Mouse (Mus musculus) heart, embryonic 16.5 days (tissue): ENCODE data around the gene Tnfsf12. TPM values are rescaled to one million over a fixed set of nuclear protein-coding genes. Genes with fewer than 3 reads are reported as not detected.

ENCODE experiments used
- ATAC-seq: fragments of 200-750 bp; cut with Nextera tagmentation; replicated peaks from 2 replicates; pipeline ENCODE4 v1.8.0; 2017; ENCODE audit warnings: moderate number of reproducible peaks; ENCODE audit not compliant: insufficient read depth, low FRiP score; ENCODE audit errors: extremely low read depth
- H3K27ac ChIP-seq: fragments of 300-500 bp; sonication (generic); 2 replicates; pipeline ENCODE4 v1.5.1; 2014; ENCODE audit warnings: mild to moderate bottlenecking, low read length, control low read depth, moderate library complexity
- H3K27me3 ChIP-seq: fragments of 300-500 bp; sonication (generic); 2 replicates; pipeline ENCODE4 v1.6.1; 2014; ENCODE audit warnings: low read length, mixed read lengths; ENCODE audit not compliant: control insufficient read depth, insufficient read depth
- H3K36me3 ChIP-seq: fragments of 300-500 bp; sonication (generic); 2 replicates; pipeline ENCODE4 v1.6.1; 2014; ENCODE audit not compliant: control insufficient read depth, insufficient read depth
- H3K4me1 ChIP-seq: fragments of 300-500 bp; sonication (generic); 2 replicates; pipeline ENCODE4 v1.6.1; 2014; ENCODE audit warnings: low read length, mixed read lengths; ENCODE audit not compliant: control insufficient read depth, insufficient read depth
- H3K4me2 ChIP-seq: fragments of 300-500 bp; sonication (generic); 2 replicates; pipeline ENCODE4 v1.6.1; 2014; ENCODE audit warnings: low read depth, mild to moderate bottlenecking, control low read depth, low read length
- H3K4me3 ChIP-seq: fragments of 300-500 bp; sonication (generic); 2 replicates; pipeline ENCODE4 v1.5.1; 2014; ENCODE audit warnings: mild to moderate bottlenecking, control low read depth, low read length
- H3K9ac ChIP-seq: fragments of 300-500 bp; sonication (generic); 2 replicates; pipeline ENCODE4 v1.6.1; 2014; ENCODE audit warnings: low read length, control low read depth
- H3K9me3 ChIP-seq: fragments of 300-500 bp; sonication (generic); replicated peaks from 2 replicates; pipeline ENCODE4 v1.6.1; 2016; ENCODE audit warnings: low read length; ENCODE audit not compliant: control insufficient read depth
- WGBS: fragments of 180-500 bp; shearing (Covaris S2); extraction: QIAGEN DNeasy Blood & Tissue Kit; methylation state at CpG from one replicate; pipeline ENCODE4 v1.1.7; 2014; 5-methylcytosine and 5-hydroxymethylcytosine counted together
- polyA plus RNA-seq: library from polyadenylated mRNA; unstranded; fragments of >200 nt; fragmentation: Nextera tagmentation; extraction: Ambion mirVana; gene quantifications from 2 replicates; pipeline ENCODE4 v1.2.1, GENCODE M21; 2015

Gene Tnfsf12
- polyA plus RNA-seq, 1 experiment from 2014 or later, result 5.9 TPM

DNA sequence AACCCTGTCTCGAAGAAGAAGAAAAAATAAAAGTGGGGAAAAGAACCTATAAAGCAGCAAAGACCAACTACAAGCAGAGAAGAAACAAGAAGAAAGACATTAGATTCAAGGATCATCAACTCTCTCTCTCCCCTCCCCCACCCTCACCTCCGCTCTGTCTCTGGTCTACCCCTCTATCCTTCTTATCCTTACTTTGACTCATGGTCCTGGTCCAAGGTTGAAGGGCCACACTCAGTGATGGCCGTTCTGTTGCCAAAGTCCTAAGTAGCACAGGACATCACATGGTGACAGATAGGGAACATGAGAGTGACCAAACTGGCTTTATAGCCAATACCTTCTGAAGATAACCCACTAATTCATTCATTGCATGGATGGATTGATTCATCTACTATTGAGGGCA lies 1.7 kb upstream of the Tnfsf12 start:
- no peak overlapping the region for H3K27ac ChIP-seq
- H3K4me3 ChIP-seq, result no peak overlapping the region
- no peaks in the 10 kb centered on the region for H3K27me3 ChIP-seq
- no peak for ATAC-seq
- 88% methylated on average over 3 of the region's 3 CpGs for whole genome bisulfite sequencing
- H3K4me1 ChIP-seq, result peaks cover 13% of the 10 kb centered on the region
- no peaks in the 10 kb centered on the region for H3K36me3 ChIP-seq
- no peak overlapping the region for H3K9ac ChIP-seq
- H3K9me3 ChIP-seq, result no peaks in the 10 kb centered on the region
- H3K4me2 ChIP-seq, result no peak overlapping the region

- no peaks in the 10 kb centered on the region for H3K36me3 ChIP-seq
- no peaks in the 10 kb centered on the region for H3K9me3 ChIP-seq
- H3K9ac ChIP-seq, result peak overlapping the region; percentile 90
- H3K4me1 ChIP-seq, result peaks cover 11% of the 10 kb centered on the region
- no peaks in the 10 kb centered on the region for H3K27me3 ChIP-seq
- H3K27ac ChIP-seq, result peak overlapping the region; percentile 83
- peak overlapping the region; percentile 93 for H3K4me2 ChIP-seq
- no peak for ATAC-seq
- WGBS, result 28% methylated on average over 6 of the region's 6 CpGs
- H3K4me3 ChIP-seq, result peak overlapping the region; percentile 72
Observed at GRCm38 (mm10) chr11:69695046-69695360, 646 bp downstream of the Tnfsf12 start.

DNA sequence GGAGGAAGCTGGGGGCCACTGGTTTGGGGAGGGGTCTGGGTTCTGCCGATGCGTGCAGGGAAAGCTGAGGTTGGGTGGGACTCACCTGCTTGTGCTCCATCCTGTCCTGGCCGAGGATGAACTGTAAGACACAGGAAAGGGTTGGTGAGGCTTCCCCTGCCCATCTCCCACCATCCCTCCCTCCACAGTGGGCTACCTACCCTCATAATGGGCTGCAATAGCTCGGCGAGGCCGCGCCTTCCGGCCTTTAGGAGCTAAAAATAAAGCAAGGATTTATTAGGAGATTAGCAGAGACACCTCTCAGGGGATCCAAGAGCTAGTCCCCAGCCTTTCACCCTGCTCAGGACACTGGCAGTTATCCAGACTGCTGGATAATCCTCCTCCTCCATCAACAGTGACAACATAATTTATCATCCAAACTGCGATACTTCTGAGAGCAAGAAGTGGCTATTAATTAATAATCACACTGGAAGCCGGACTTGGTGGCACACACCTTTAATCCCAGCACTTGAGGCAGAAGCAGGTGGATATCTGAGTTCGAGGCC lies 2.2 kb downstream of the Tnfsf12 start:
- Histone ChIP-seq H3K36me3 (no peaks in the 10 kb centered on the region), H3K4me3 (no peak overlapping the region), H3K9ac (no peak overlapping the region), H3K27ac (no peak overlapping the region), H3K27me3 (no peaks in the 10 kb centered on the region), H3K4me1 (peaks cover 11% of the 10 kb centered on the region), H3K4me2 (no peak overlapping the region), H3K9me3 (no peaks in the 10 kb centered on the region)
- ATAC-seq, result no peak
- 46% methylated on average over 11 of the region's 11 CpGs for WGBS

GRCm38 (mm10) chr11:69692863-69693262 lies 2.8 kb downstream of the Tnfsf12 start:
- no peaks in the 10 kb centered on the region for H3K9me3 ChIP-seq
- H3K4me1 ChIP-seq, result peaks cover 11% of the 10 kb centered on the region
- no peak overlapping the region for H3K27ac ChIP-seq
- no peaks in the 10 kb centered on the region for H3K36me3 ChIP-seq
- H3K4me3 ChIP-seq, result no peak overlapping the region
- WGBS, result 81% methylated on average over 6 of the region's 6 CpGs
- H3K9ac ChIP-seq, result no peak overlapping the region
- no peaks in the 10 kb centered on the region for H3K27me3 ChIP-seq
- no peak for ATAC-seq
- no peak overlapping the region for H3K4me2 ChIP-seq

DNA sequence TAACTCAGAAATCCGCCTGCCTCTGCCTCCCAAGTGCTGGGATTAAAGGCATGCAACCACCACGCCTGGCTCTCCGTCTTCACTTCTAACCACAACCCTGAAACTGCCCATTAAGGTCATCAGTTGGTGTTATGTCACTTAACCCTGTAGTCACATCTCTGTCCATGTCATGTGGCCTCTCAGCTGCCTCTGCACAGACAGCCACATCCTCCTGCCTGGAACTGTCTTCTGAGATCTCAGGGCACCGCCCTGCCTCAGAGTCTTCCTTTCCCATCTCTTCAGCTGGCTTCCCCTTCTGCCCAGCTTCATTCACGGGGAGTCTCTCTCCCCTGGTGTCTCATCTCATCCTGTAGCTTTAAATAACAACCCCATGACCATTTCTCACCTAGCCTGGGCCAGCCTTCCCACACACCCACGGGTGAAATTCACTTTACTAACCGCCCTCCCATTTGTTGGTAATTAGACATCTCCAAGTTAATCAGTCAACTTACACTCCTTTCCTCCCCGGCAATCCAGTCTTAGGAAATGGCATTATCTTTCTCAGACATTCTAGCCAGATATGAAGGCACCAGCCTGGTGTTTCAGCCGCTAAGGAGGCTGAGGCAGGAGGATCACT lies 3.3 kb downstream of the Tnfsf12 start:
- Histone ChIP-seq H3K4me2 (no peak overlapping the region), H3K4me1 (peaks cover 11% of the 10 kb centered on the region), H3K36me3 (no peaks in the 10 kb centered on the region), H3K9me3 (no peaks in the 10 kb centered on the region), H3K27ac (no peak overlapping the region), H3K9ac (no peak overlapping the region), H3K4me3 (no peak overlapping the region), H3K27me3 (no peaks in the 10 kb centered on the region)
- no peak for ATAC-seq
- 65% methylated on average over 9 of the region's 9 CpGs for WGBS

- WGBS, result 95% methylated on average over 1 of the region's 1 CpGs
- H3K36me3 ChIP-seq, result no peaks in the 10 kb centered on the region
- H3K4me2 ChIP-seq, result no peak overlapping the region
- no peak overlapping the region for H3K9ac ChIP-seq
- no peaks in the 10 kb centered on the region for H3K9me3 ChIP-seq
- H3K4me1 ChIP-seq, result peaks cover 14% of the 10 kb centered on the region
- H3K27me3 ChIP-seq, result no peaks in the 10 kb centered on the region
- no peak for ATAC-seq
- no peak overlapping the region for H3K27ac ChIP-seq
- H3K4me3 ChIP-seq, result no peak overlapping the region
Observed at GRCm38 (mm10) chr11:69689891-69690290, 5.8 kb downstream of the Tnfsf12 start.

DNA sequence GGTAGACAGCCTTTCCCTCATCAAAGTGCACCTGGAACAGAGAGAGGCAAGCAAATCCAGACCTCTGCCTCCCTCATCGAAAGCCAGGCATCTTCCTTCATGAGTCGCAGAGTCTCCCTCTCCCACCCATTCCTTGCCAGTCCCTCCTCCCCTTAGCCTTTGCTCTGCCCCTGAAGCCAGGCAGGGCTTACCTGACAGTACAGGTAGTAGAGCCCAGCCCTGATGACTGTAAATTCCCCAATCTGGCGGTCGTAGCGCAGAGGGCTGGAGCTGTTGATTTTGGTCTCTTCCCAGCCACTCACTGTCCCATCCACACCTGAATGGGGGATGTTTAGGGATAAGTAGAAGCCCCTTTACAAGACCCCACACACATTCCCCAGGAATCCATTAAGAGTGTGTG lies 8.6 kb downstream of the Tnfsf12 start:
- no peak overlapping the region for H3K4me2 ChIP-seq
- no peak overlapping the region for H3K27ac ChIP-seq

GRCm38 (mm10) chr11:69686377-69686776 lies 9.3 kb downstream of the Tnfsf12 start:
- no peak for ATAC-seq
- Histone ChIP-seq H3K27ac (peak overlapping the region; percentile 86), H3K36me3 (no peaks in the 10 kb centered on the region), H3K9me3 (no peaks in the 10 kb centered on the region), H3K9ac (peak overlapping the region; percentile 4; the same call in 1 of the 2 replicates), H3K4me1 (peaks cover 19% of the 10 kb centered on the region), H3K4me2 (peak overlapping the region; percentile 18; the same call in 1 of the 2 replicates), H3K27me3 (no peaks in the 10 kb centered on the region), H3K4me3 (no peak overlapping the region)
- 20% methylated on average over 4 of the region's 4 CpGs for WGBS

More for the DNA sequence above, 8.6 kb downstream of the Tnfsf12 start:
- Histone ChIP-seq H3K4me1 (peaks cover 19% of the 10 kb centered on the region), H3K9ac (no peak overlapping the region), H3K4me3 (no peak overlapping the region), H3K27me3 (no peaks in the 10 kb centered on the region), H3K36me3 (no peaks in the 10 kb centered on the region), H3K9me3 (no peaks in the 10 kb centered on the region)
- WGBS, result 53% methylated on average over 5 of the region's 5 CpGs
- no peak for ATAC-seq

- Histone ChIP-seq H3K36me3 (no peaks in the 10 kb centered on the region), H3K9ac (peak within 1 kb of the TSS; percentile 54), H3K9me3 (no peaks in the 10 kb centered on the region), H3K4me2 (peak within 1 kb of the TSS; percentile 18), H3K27me3 (no peaks in the 10 kb centered on the region), H3K4me1 (peaks cover 24% of the 10 kb centered on the region), H3K4me3 (no peak within 1 kb of the TSS), H3K27ac (peak within 1 kb of the TSS; percentile 86)
- 56% methylated on average over 10 of the region's 10 CpGs for WGBS
- no peak; the same call in 1 of the 2 replicates for ATAC-seq
Observed at GRCm38 (mm10) chr11:69685526-69686148, 10.0 kb downstream of the Tnfsf12 start, which contains the start of gene Tnfsf13. TSS of gene Tnfsf13 (minus strand) at chr11:69685784.
